Mouse (Mus musculus): Measurements from ENCODE around the gene Plpp3. TPM values are rescaled to one million over a fixed set of nuclear protein-coding genes. Genes with fewer than 3 reads are reported as not detected.

Plpp3 gene
- polyA plus RNA-seq, 1 experiment from 2014 or later, result 48.6 TPM

GRCm38 (mm10) chr4:105273486-105273885 lies 116.3 kb downstream of the Plpp3 start:
- Histone ChIP-seq H3K9ac (ENCODE audit: low read length) (no peak overlapping the region), H3K4me3 (ENCODE audit: low read depth, low read length) (no peak overlapping the region), H3K4me1 (ENCODE audit: control insufficient read depth, insufficient read depth, low read length) (peaks cover 3% of the 10 kb centered on the region), H3K36me3 (ENCODE audit: control insufficient read depth, insufficient read depth, low read length) (no peaks in the 10 kb centered on the region), H3K27me3 (replicated peaks; ENCODE audit: control insufficient read depth, insufficient read depth, low read length) (no peaks in the 10 kb centered on the region), H3K9me3 (replicated peaks; ENCODE audit: control insufficient read depth, low read length) (no peaks in the 10 kb centered on the region), H3K4me2 (ENCODE audit: low read length) (no peak overlapping the region), H3K27ac (ENCODE audit: low read depth, low read length) (no peak overlapping the region)
- ATAC-seq (no peak), DNase-seq (ENCODE audit: low spot score) (no peak)
- WGBS, result over 99% methylated on average over 4 of the region's 4 CpGs

GRCm38 (mm10) chr4:105275616-105276015 lies 118.5 kb downstream of the Plpp3 start:
- WGBS, result 68% methylated on average over 3 of the region's 3 CpGs
- H3K27ac ChIP-seq (ENCODE audit: low read depth, low read length), result no peak overlapping the region
- no peaks in the 10 kb centered on the region for H3K9me3 ChIP-seq (replicated peaks; ENCODE audit: control insufficient read depth, low read length)
- H3K9ac ChIP-seq (ENCODE audit: low read length), result no peak overlapping the region
- H3K36me3 ChIP-seq (ENCODE audit: control insufficient read depth, insufficient read depth, low read length), result no peaks in the 10 kb centered on the region
- no peak for ATAC-seq
- no peaks in the 10 kb centered on the region for H3K27me3 ChIP-seq (replicated peaks; ENCODE audit: control insufficient read depth, insufficient read depth, low read length)
- no peak overlapping the region for H3K4me3 ChIP-seq (ENCODE audit: low read depth, low read length)
- H3K4me1 ChIP-seq (ENCODE audit: control insufficient read depth, insufficient read depth, low read length), result peaks cover 3% of the 10 kb centered on the region
- no peak for DNase-seq (ENCODE audit: low spot score)
- no peak overlapping the region for H3K4me2 ChIP-seq (ENCODE audit: low read length)

GRCm38 (mm10) chr4:105276062-105276795 lies 119.1 kb downstream of the Plpp3 start:
- Histone ChIP-seq H3K4me3 (ENCODE audit: low read depth, low read length) (no peak overlapping the region), H3K27ac (ENCODE audit: low read depth, low read length) (no peak overlapping the region), H3K36me3 (ENCODE audit: control insufficient read depth, insufficient read depth, low read length) (no peaks in the 10 kb centered on the region), H3K4me2 (ENCODE audit: low read length) (no peak overlapping the region), H3K9ac (ENCODE audit: low read length) (no peak overlapping the region), H3K4me1 (ENCODE audit: control insufficient read depth, insufficient read depth, low read length) (peaks cover 3% of the 10 kb centered on the region), H3K9me3 (replicated peaks; ENCODE audit: control insufficient read depth, low read length) (no peaks in the 10 kb centered on the region), H3K27me3 (replicated peaks; ENCODE audit: control insufficient read depth, insufficient read depth, low read length) (no peaks in the 10 kb centered on the region)
- ATAC-seq (no peak), DNase-seq (ENCODE audit: low spot score) (no peak)
- whole genome bisulfite sequencing, result 38% methylated on average over 14 of the region's 14 CpGs

- H3K27ac ChIP-seq (ENCODE audit: low read depth, low read length), result no peak overlapping the region
- H3K4me2 ChIP-seq (ENCODE audit: low read length), result no peak overlapping the region
- H3K9me3 ChIP-seq (replicated peaks; ENCODE audit: control insufficient read depth, low read length), result no peaks in the 10 kb centered on the region
- no peaks in the 10 kb centered on the region for H3K27me3 ChIP-seq (replicated peaks; ENCODE audit: control insufficient read depth, insufficient read depth, low read length)
- WGBS, result 68% methylated on average over 9 of the region's 9 CpGs
- no peak overlapping the region for H3K9ac ChIP-seq (ENCODE audit: low read length)
- H3K36me3 ChIP-seq (ENCODE audit: control insufficient read depth, insufficient read depth, low read length), result no peaks in the 10 kb centered on the region
- peaks cover 15% of the 10 kb centered on the region for H3K4me1 ChIP-seq (ENCODE audit: control insufficient read depth, insufficient read depth, low read length)
- ATAC-seq (no peak), DNase-seq (ENCODE audit: low spot score) (no peak)
- H3K4me3 ChIP-seq (ENCODE audit: low read depth, low read length), result no peak overlapping the region
Observed at GRCm38 (mm10) chr4:105278161-105278560, 121.0 kb downstream of the Plpp3 start.

- Histone ChIP-seq H3K4me2 (ENCODE audit: low read length) (no peak overlapping the region), H3K4me3 (ENCODE audit: low read depth, low read length) (no peak overlapping the region), H3K9ac (ENCODE audit: low read length) (no peak overlapping the region), H3K4me1 (ENCODE audit: control insufficient read depth, insufficient read depth, low read length) (peaks cover 15% of the 10 kb centered on the region), H3K27ac (ENCODE audit: low read depth, low read length) (no peak overlapping the region), H3K27me3 (replicated peaks; ENCODE audit: control insufficient read depth, insufficient read depth, low read length) (no peaks in the 10 kb centered on the region), H3K9me3 (replicated peaks; ENCODE audit: control insufficient read depth, low read length) (no peaks in the 10 kb centered on the region), H3K36me3 (ENCODE audit: control insufficient read depth, insufficient read depth, low read length) (no peaks in the 10 kb centered on the region)
- ATAC-seq (no peak), DNase-seq (ENCODE audit: low spot score) (no peak)
- 90% methylated on average over 15 of the region's 15 CpGs for WGBS
Observed at GRCm38 (mm10) chr4:105278571-105279410, 121.6 kb downstream of the Plpp3 start.

- H3K36me3 ChIP-seq (ENCODE audit: control insufficient read depth, insufficient read depth, low read length), result no peaks in the 10 kb centered on the region
- no peak overlapping the region for H3K4me2 ChIP-seq (ENCODE audit: low read length)
- no peak overlapping the region for H3K9ac ChIP-seq (ENCODE audit: low read length)
- WGBS, result 76% methylated on average over 4 of the region's 4 CpGs
- ATAC-seq (no peak), DNase-seq (ENCODE audit: low spot score) (no peak)
- peaks cover 15% of the 10 kb centered on the region for H3K4me1 ChIP-seq (ENCODE audit: control insufficient read depth, insufficient read depth, low read length)
- no peaks in the 10 kb centered on the region for H3K27me3 ChIP-seq (replicated peaks; ENCODE audit: control insufficient read depth, insufficient read depth, low read length)
- no peak overlapping the region for H3K4me3 ChIP-seq (ENCODE audit: low read depth, low read length)
- H3K27ac ChIP-seq (ENCODE audit: low read depth, low read length), result no peak overlapping the region
- H3K9me3 ChIP-seq (replicated peaks; ENCODE audit: control insufficient read depth, low read length), result no peaks in the 10 kb centered on the region
Observed at GRCm38 (mm10) chr4:105279806-105280205, 122.7 kb downstream of the Plpp3 start.

- Histone ChIP-seq H3K4me2 (ENCODE audit: low read length) (no peak overlapping the region), H3K9ac (ENCODE audit: low read length) (no peak overlapping the region), H3K36me3 (ENCODE audit: control insufficient read depth, insufficient read depth, low read length) (no peaks in the 10 kb centered on the region), H3K27me3 (replicated peaks; ENCODE audit: control insufficient read depth, insufficient read depth, low read length) (no peaks in the 10 kb centered on the region), H3K4me3 (ENCODE audit: low read depth, low read length) (no peak overlapping the region), H3K9me3 (replicated peaks; ENCODE audit: control insufficient read depth, low read length) (no peaks in the 10 kb centered on the region), H3K27ac (ENCODE audit: low read depth, low read length) (peak overlapping the region; percentile 46; the same call in 1 of the 2 replicates), H3K4me1 (ENCODE audit: control insufficient read depth, insufficient read depth, low read length) (peaks cover 12% of the 10 kb centered on the region)
- ATAC-seq, result peak; percentile 69
- peak; percentile 34 for DNase-seq (ENCODE audit: low spot score)
- 5% methylated on average over 7 of the region's 7 CpGs for WGBS
Observed at GRCm38 (mm10) chr4:105281751-105282231, 124.6 kb downstream of the Plpp3 start.
